Mouse (Mus musculus) urinary bladder, postnatal 25 days (tissue): Measurements from ENCODE around the gene Hspb9.

ENCODE experiments used
- DNase-seq: peaks from one replicate; pipeline ENCODE4 v3.0.0; 2022; ENCODE audit warnings: low spot score

Hspb9 gene

DNA sequence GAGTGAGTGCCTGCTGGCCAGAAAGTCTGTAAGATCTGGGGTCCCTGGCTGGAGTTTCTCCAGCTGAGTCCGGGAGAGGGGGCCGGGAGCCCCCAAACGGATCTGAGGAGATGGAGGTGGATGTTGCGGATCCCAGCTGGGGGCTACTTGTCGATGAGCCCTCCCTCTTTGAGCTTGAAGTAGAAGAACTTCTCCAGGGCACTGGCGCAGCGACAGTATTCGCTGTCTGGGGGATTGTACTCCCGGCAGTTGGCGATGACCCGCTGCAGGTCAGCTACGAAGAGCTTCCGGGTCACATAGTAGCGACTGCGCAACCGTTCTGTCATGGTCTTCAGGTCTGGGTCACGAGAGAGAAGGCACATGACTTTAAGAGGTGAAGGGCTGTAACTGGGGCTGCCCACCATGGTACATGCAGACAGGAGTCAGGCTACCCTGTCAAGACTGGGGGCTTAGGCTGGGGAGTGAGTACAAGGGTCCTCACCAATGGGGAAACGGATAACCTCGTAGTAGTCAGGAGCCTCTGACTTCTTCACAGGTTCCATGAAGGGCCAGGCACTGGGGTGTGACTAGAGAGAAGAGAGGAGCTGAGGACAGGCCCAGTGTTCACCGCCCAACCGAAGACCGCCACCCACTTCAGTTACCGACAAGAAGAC, 8.4 kb upstream of the Hspb9 start:
- DNase-seq = no peak

GRCm38 (mm10) chr11:100709201-100709810, 4.3 kb upstream of the Hspb9 start:
- DNase-seq = no peak

DNA sequence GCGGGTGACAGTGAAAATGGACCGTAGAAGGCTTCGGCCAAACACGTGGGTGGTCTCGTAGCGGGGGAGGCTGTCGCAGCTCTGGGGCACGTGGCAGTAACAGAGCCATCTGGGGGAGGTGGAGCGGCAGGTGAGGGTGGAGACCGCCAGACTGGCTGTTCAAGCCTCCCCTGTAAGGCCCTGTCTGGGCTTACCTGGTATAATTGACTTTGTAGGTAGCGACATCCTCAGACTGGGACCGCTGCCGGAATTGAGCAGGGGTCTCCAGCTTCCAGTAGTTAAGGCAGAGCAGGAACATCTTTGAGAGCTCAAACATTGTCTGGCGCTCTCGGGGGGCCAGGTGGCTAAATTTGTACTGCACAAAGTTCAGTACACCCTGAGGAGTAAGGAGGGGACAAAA, 3.1 kb upstream of the Hspb9 start:
- DNase-seq = no peak

- no peak for DNase-seq
These were observed 2.7 kb upstream of the Hspb9 start for GRCm38 (mm10) chr11:100710977-100711376.

GRCm38 (mm10) chr11:100711783-100712615, 1.7 kb upstream of the Hspb9 start, which contains the start of gene Kat2a:
Gene Kat2a (minus strand): TSS chr11:100712465.
- peak; percentile 85 for DNase-seq

DNA sequence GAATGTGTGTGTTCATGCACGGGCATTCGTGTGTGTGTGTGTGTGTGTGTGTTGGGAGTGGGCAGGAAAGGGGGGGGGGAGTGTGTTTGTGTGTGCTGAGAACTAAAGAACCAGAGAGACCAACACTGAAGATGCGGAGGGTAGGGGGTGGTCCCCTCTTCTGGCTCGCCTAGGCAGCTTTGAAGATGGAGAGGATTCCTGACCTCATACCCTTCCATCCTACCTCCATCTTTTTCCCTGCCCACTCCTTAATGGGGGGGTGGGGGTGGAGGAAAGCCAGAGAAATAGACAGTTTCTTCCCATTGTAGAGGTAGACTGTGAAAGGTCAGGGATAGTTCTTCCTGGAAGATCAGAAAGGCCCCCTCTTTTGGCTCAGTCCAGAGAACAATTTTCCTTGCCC, 476 bp upstream of the Hspb9 start:
- DNase-seq = no peak

DNA sequence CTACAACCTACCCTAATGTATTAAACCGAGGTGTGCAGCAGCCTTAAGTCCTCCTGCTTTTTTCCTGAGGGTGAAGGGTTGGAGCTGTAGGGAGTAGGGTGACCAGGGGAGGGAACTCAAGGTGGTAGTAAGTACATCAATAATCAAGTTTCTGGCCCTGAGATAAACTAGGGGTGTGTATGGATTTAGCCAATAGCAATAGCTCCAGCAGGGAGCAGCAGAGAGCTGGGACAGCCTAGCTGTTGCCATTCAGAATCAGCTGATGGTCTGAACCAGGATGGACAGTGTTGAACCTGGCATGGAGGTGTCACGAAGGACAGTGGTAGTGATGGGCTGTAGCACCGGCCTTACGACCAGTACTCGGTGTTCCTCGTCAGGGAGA, 875 bp downstream of the Hspb9 start:
- peak; percentile 71 for DNase-seq

DNA sequence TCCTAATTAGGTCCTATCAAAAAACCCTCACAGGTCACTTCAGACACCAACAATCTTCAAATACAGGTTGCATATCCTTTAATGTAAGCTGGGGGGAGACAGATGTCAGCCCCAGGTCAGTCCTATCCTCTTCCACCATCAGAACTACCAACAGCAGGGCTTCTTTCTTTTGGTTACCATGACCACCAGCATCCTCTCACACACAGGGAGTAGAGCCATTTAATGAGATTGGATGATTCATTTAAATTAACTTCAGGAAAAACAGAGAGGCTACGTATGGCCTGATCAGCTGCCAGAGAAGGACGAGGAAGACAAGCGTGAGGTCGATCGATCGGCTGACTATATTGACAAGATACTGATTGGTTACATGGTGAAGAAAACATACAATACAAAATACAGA, 1.3 kb downstream of the Hspb9 start:
- DNase-seq = no peak

GRCm38 (mm10) chr11:100716649-100717048, 3.0 kb downstream of the Hspb9 start:
- no peak for DNase-seq

DNA sequence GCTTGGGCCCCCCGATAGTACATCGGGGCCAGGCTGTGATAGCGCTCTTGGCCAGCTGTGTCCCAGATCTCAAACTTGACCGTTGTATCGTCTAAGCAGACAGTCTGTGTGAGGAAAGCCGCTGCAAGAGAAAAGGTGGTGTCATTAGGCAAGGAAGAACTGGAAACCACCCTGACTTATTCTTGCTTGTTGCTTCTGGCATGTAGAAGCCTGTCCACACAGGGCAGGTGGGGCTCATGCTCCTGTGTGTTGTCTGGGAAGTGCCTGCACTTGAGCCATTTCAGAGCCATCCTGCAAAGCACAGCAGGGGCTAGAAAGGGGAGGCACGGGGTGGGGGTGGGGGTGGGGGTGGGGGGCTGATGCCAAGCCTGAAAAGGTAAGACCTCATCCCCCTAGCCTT, 4.8 kb downstream of the Hspb9 start:
- DNase-seq = no peak

DNA sequence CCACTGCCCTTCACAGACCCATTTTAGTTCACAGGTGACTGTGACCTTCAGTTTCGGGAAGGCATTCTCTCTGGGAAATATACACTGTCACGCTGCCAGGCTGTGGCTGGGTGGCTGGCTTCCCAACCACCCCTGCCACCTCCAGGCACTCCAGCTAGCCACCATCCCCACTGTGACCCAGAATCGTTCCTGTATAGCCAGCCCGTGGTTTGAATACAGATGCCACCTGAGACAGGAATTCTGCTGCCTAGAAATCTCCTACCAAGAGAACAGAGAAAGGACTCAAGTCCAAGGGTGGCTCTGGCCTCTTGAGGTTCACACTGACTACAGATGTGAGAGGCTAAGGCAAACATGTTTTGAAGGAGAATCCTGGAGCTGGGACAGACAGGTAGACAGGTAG, 5.2 kb downstream of the Hspb9 start:
- no peak for DNase-seq

DNA sequence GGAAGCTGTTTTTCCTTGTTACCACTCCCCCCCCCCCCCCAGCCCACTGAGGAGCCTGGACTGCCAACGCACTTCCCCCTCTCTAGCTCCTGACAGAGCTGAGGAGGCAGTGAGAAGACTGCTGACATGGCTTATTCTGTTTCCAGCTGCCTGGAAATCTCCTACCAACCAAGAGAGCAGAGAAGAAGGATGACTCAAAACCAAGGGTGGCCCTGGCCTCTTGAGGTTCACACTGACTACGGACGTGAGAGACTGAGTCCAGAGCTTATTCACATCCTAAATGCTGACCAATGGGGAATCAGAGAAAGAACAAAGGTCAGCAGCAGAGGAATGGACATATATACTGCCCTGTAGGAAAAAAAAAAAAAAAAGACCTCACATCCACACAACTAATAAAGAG, 5.7 kb downstream of the Hspb9 start:
- DNase-seq = no peak

- DNase-seq = no peak
These were observed 6.2 kb downstream of the Hspb9 start for GRCm38 (mm10) chr11:100719893-100720292.

- no peak for DNase-seq
These were observed 6.7 kb downstream of the Hspb9 start for GRCm38 (mm10) chr11:100720345-100720744.

DNA sequence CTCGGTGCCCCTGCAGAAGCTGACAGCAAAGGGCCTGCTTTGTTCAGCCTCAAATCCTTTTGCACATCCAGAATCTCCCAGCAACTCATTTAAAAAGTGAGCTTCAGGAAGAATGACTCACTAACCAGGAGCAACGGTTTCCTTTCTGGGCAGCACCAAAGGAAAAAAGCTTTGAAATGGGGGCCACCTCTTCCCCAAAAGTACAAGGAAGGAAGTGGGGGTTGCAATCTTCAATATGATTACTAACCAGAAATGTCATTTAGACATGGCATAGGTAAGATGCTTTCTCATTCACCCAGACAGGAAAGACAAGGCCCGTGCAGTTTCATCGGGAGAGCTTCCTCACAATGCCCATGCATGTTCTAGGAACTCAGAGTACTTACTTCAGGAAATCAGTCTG, 7.6 kb downstream of the Hspb9 start:
- no peak for DNase-seq

DNA sequence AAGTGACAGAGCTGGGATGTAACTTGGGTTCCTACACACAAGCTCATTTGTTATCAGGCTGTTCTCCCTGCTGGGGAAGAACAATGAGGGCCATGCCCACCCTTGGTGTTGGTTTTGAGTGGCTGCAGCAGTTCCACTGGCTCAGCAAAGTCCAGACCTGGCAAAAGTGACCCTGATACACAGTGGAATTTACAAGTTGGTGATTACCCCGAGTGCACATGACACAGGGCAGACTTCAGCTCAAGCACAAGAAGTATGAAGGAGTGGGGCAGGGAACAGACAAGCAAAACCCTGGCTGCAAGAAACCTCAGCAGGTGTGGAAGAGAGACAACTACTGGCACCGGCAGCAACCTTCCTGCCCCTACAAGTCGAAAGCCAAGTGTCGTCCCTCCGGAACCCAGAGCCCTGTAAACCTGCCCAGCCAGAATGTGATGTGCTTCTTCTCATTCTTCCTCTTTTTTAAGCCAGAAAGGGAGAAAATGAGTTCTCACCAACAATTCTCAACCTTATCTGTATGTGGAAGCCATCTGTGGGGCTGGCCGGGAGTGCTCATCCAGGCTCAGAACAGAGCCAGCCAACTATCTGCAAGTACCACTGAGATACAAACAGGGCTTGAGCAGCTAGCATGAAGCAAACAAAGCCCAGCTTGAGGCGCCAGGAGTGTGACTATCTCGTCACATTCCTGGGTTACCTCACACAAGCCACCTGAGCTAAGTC, 8.3 kb downstream of the Hspb9 start:
- no peak for DNase-seq

- no peak for DNase-seq
These were observed 8.9 kb downstream of the Hspb9 start for GRCm38 (mm10) chr11:100722493-100723028.

GRCm38 (mm10) chr11:100724919-100725512, 11.4 kb downstream of the Hspb9 start:
- DNase-seq = no peak

- no peak for DNase-seq
These were observed 13.6 kb downstream of the Hspb9 start for GRCm38 (mm10) chr11:100727201-100727600.

DNA sequence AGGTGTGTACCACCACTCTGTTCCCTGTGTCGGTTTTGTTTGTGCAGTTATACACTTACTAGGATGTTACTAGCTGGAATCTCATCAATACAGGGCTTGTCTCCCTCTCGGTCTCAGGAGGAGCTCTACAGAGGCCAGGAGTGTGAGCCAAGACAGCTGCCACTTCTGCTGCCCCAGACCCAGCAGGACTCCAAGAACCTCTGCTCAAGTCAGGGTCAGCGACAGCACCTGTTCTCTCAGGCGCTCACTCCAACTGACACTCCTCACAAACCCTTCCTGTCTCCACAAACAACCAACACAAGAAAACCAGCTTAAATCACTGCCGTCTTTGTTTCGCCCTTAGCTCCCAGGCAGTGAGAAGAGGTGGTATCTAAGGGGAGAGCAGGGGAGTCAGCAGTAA, 15.0 kb downstream of the Hspb9 start:
- DNase-seq = no peak

DNA sequence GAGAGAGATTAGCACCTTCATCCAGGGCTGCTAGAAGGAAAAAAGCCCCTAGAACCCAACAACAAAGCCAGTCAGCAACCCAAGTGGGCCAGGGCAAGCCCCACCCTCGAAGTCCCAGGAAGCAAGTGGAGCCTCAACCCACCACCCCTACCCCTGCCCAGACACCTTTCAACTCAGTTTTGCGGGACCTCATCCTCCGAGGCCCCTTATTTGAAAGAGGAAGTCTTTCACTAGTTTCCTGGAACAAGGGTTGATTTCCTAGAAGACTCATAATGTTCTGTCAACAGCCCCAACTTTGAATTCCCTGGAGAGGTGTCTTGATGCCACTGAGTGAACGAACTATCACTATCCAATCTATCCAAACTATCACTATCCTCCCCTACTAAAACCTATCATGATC, 16.3 kb downstream of the Hspb9 start:
- DNase-seq = no peak
